Mouse (Mus musculus) gastrocnemius, adult 2 months (tissue): ENCODE measurements around the gene Gucd1. TPM values are rescaled to one million over a fixed set of nuclear protein-coding genes. Genes with fewer than 3 reads are reported as not detected.

Experiments
- DNase-seq: peaks from one replicate; pipeline ENCODE4 v3.0.0; 2022
- H3K27ac ChIP-seq: fragments of 200-600 bp; 2 replicates; pipeline ENCODE4 v1.8.1; 2022; ENCODE audit warnings: mild to moderate bottlenecking
- H3K4me3 ChIP-seq: fragments of 200-600 bp; 2 replicates; pipeline ENCODE4 v1.8.1; 2022; ENCODE audit warnings: mild to moderate bottlenecking, moderate library complexity
- CTCF ChIP-seq: fragments of 200-600 bp; IDR thresholded peaks from 2 replicates; pipeline ENCODE4 v1.8.1; 2022; ENCODE audit warnings: antibody characterized with exemption, mild to moderate bottlenecking, moderate library complexity
- intact Hi-C: fragments of 180-260 bp; cut with DNase I; formaldehyde crosslinking; loops from one replicate; pipeline ENCODE4 v1.15.1; 2025
- total RNA-seq, 2 experiments: library from RNA; stranded (reverse); gene quantifications; 2 replicates each; pipeline ENCODE4 v1.2.3; 2021

Gucd1 gene
- total RNA-seq, 2 experiments from 2014 or later: 48.2 to 78.7 TPM

GRCm38 (mm10) chr10:75445030-75445429 is 72.7 kb downstream of the Gucd1 start:
- Histone ChIP-seq H3K4me3 (no peak overlapping the region), H3K27ac (no peak overlapping the region)
- intact Hi-C loops: no loop called here
- no peak for DNase-seq
- TF ChIP-seq CTCF: no peak

GRCm38 (mm10) chr10:75444111-75444826 is 73.5 kb downstream of the Gucd1 start:
- intact Hi-C loops: no loop called here
- Histone ChIP-seq H3K27ac (peak overlapping the region; percentile 24; the same call in 1 of the 2 replicates), H3K4me3 (0 out of 2 replicates have a peak overlapping the region, but pooled peaks have one; percentile 0)
- no peak for TF ChIP-seq CTCF
- no peak for DNase-seq

GRCm38 (mm10) chr10:75443017-75443416 is 74.8 kb downstream of the Gucd1 start:
- H3K27ac ChIP-seq: no peak overlapping the region
- H3K4me3 ChIP-seq: no peak overlapping the region
- TF ChIP-seq CTCF: peak; percentile 39
- intact Hi-C loops: loop anchor here (1.0 kb wide), 1 partner anchor 40 kb away; no protein-coding TSS in a partner anchor
- DNase-seq: no peak

- no peak for TF ChIP-seq CTCF
- Histone ChIP-seq H3K27ac (no peak overlapping the region), H3K4me3 (no peak overlapping the region)
- DNase-seq: no peak
- intact Hi-C loops: no loop called here
Observed at GRCm38 (mm10) chr10:75441800-75442199, 76.0 kb downstream of the Gucd1 start.

GRCm38 (mm10) chr10:75440756-75441155 is 77.0 kb downstream of the Gucd1 start:
- H3K4me3 ChIP-seq: no peak overlapping the region
- intact Hi-C loops: no loop called here
- H3K27ac ChIP-seq: no peak overlapping the region
- TF ChIP-seq CTCF: no peak
- no peak for DNase-seq

GRCm38 (mm10) chr10:75439211-75439811 is 78.5 kb downstream of the Gucd1 start:
- peak overlapping the region; percentile 43; the same call in 1 of the 2 replicates for H3K27ac ChIP-seq
- intact Hi-C loops: no loop called here
- no peak overlapping the region for H3K4me3 ChIP-seq
- peak; percentile 47 for DNase-seq
- peak; percentile 90 for TF ChIP-seq CTCF

GRCm38 (mm10) chr10:75438132-75438810 is 79.5 kb downstream of the Gucd1 start:
- no peak for DNase-seq
- Histone ChIP-seq H3K27ac (no peak overlapping the region), H3K4me3 (no peak overlapping the region)
- TF ChIP-seq CTCF: no peak
- intact Hi-C loops: no loop called here

GRCm38 (mm10) chr10:75437284-75437683 is 80.5 kb downstream of the Gucd1 start:
- no peak for TF ChIP-seq CTCF
- no peak overlapping the region for H3K4me3 ChIP-seq
- intact Hi-C loops: loop anchor here (1.0 kb wide), 1 partner anchor 120 kb away; no protein-coding TSS in a partner anchor
- no peak for DNase-seq
- no peak overlapping the region for H3K27ac ChIP-seq

GRCm38 (mm10) chr10:75436604-75437217 is 81.1 kb downstream of the Gucd1 start:
- intact Hi-C loops: loop anchor here (1.0 kb wide), 3 partner anchors 119 to 254 kb away; no protein-coding TSS in a partner anchor
- H3K27ac ChIP-seq: no peak overlapping the region
- peak; percentile 83 for TF ChIP-seq CTCF

GRCm38 (mm10) chr10:75430633-75431032 is 87.1 kb downstream of the Gucd1 start:
- intact Hi-C loops: no loop called here

More at GRCm38 (mm10) chr10:75436604-75437217, 81.1 kb downstream of the Gucd1 start:
- DNase-seq: peak; percentile 77
- no peak overlapping the region for H3K4me3 ChIP-seq

GRCm38 (mm10) chr10:75430147-75430537 is 87.6 kb downstream of the Gucd1 start:
- TF ChIP-seq CTCF: no peak
- H3K4me3 ChIP-seq: no peak overlapping the region
- intact Hi-C loops: no loop called here
- DNase-seq: no peak
- no peak overlapping the region for H3K27ac ChIP-seq

More at GRCm38 (mm10) chr10:75430633-75431032, 87.1 kb downstream of the Gucd1 start:
- Histone ChIP-seq H3K27ac (no peak overlapping the region), H3K4me3 (no peak overlapping the region)
- DNase-seq: no peak
- TF ChIP-seq CTCF: no peak

- DNase-seq: no peak
- Histone ChIP-seq H3K4me3 (no peak overlapping the region), H3K27ac (no peak overlapping the region)
- intact Hi-C loops: no loop called here
- TF ChIP-seq CTCF: no peak
Observed at GRCm38 (mm10) chr10:75429522-75430146, 88.1 kb downstream of the Gucd1 start.
